Mouse (Mus musculus) olfactory bulb, adult 2 months (tissue): ENCODE data around the gene Ipo13. TPM values are rescaled to one million over a fixed set of nuclear protein-coding genes. Genes with fewer than 3 reads are reported as not detected.
A peak's percentile ranks its signal among the peaks of the same experiment; 100 is the strongest.

ENCODE experiments used
- H3K27ac ChIP-seq: fragments of 200-500 bp; 2 replicates; pipeline ENCODE4 v1.5.1; 2012; ENCODE audit warnings: low read depth, low read length; ENCODE audit not compliant: insufficient read depth
- H3K4me1 ChIP-seq: fragments of 200-500 bp; 2 replicates; pipeline ENCODE4 v1.6.1; 2012; ENCODE audit warnings: low read length; ENCODE audit not compliant: control insufficient read depth, insufficient read depth
- H3K4me3 ChIP-seq: fragments of 200-500 bp; 2 replicates; pipeline ENCODE4 v1.5.1; 2012; ENCODE audit warnings: mild to moderate bottlenecking, low read depth, low read length, moderate library complexity; ENCODE audit not compliant: insufficient read depth
- CTCF ChIP-seq: fragments of 200-500 bp; IDR thresholded peaks from 2 replicates; pipeline ENCODE4 v1.5.1; 2012; ENCODE audit warnings: low read depth, mild to moderate bottlenecking, low read length, moderate library complexity; ENCODE audit not compliant: insufficient read depth
- POLR2A ChIP-seq: fragments of 200-500 bp; IDR thresholded peaks from 2 replicates; pipeline ENCODE4 v1.6.1; 2012; ENCODE audit warnings: mild to moderate bottlenecking, low read depth, low read length, moderate library complexity; ENCODE audit not compliant: insufficient read depth
- WGBS: fragments of 180-500 bp; shearing (Covaris S2); methylation state at CpG from one replicate; pipeline ENCODE4 v1.1.7; 2018; 5-methylcytosine and 5-hydroxymethylcytosine counted together
- polyA plus RNA-seq: library from polyadenylated mRNA; stranded (reverse); fragments of >200 nt; gene quantifications from 2 replicates; pipeline ENCODE4 v1.2.4, GENCODE M21; 2012; ENCODE audit warnings: low replicate concordance; ENCODE audit not compliant: missing spikeins, insufficient read depth, insufficient read length

Gene Ipo13
- polyA plus RNA-seq, 1 experiment: not detected

- 83% methylated on average over 5 of the region's 5 CpGs for WGBS
- Histone ChIP-seq H3K4me3 (no peak overlapping the region), H3K4me1 (peaks cover 19% of the 10 kb centered on the region), H3K27ac (no peak overlapping the region)
- no peak for TF ChIP-seq POLR2A
- TF ChIP-seq CTCF: no peak
Observed at GRCm38 (mm10) chr4:117916386-117916785, 1.6 kb upstream of the Ipo13 start.

DNA sequence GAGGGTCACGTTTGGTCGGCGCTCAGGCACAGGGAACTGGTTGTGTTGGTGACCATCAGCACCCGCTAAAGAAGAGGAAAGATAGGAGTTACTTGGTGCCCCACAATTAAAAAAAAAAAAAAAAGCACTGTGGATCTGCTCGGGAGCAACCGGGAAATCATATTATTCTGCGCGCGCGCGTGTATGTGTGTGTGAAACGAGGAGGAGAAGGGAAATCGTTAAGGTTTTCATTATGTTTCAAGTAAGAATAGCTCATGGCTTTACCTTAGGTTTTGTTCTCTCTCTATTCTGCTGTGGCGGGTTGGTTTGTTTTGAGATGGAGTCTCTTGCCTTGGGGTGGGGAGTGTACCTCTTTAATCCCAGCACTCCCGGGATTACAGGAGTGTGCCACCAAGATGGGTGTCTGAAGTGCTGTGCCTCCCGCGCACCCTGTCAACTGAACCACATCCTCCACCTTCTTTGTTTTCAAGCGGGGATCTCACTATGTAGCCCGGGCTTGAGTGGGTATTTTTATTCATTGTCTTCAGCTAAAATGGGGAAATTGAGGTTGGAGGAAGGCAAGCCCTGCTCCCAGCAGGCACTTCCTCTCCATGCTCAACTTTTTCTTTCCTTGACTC lies 798 bp upstream of the Ipo13 start:
- WGBS: 1% methylated on average over 19 of the region's 19 CpGs
- H3K4me1 ChIP-seq: peaks cover 19% of the 10 kb centered on the region
- peak overlapping the region; percentile 81 for H3K4me3 ChIP-seq
- peak overlapping the region; percentile 17; the same call in 1 of the 2 replicates for H3K27ac ChIP-seq
- no peak for TF ChIP-seq POLR2A
- TF ChIP-seq CTCF: no peak

- TF ChIP-seq POLR2A: no peak
- no peak for TF ChIP-seq CTCF
- WGBS: 2% methylated on average over 8 of the region's 8 CpGs
- peak overlapping the region; percentile 92 for H3K27ac ChIP-seq
- H3K4me1 ChIP-seq: peaks cover 19% of the 10 kb centered on the region
- peak overlapping the region; percentile 81 for H3K4me3 ChIP-seq
Observed at GRCm38 (mm10) chr4:117914031-117914430, 768 bp downstream of the Ipo13 start.

DNA sequence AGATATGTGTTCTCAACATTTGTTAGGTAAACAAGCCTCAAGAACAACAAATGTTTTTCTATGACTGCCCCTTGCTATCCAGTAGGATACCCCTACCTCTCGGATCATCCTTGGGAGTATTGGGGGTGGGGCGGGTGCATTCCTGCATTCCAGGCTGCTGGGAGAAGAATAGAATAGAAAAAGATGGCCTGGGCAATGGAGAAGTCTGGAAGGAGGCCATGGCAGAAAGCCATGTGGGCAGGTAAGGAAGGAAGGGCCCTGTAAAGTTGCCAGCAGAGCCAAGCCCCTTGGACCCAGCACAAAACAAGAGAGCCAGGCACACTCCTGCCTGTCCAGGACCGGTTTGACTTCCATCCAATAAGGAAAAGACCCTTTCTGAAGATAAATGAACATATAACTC lies 1.4 kb downstream of the Ipo13 start:
- WGBS: 16% methylated on average over 3 of the region's 3 CpGs
- no peak for TF ChIP-seq CTCF
- peak overlapping the region; percentile 92 for H3K27ac ChIP-seq
- peak overlapping the region; percentile 81 for H3K4me3 ChIP-seq
- H3K4me1 ChIP-seq: peaks cover 19% of the 10 kb centered on the region

GRCm38 (mm10) chr4:117912685-117913273 lies 2.0 kb downstream of the Ipo13 start:
- Histone ChIP-seq H3K4me1 (peaks cover 21% of the 10 kb centered on the region), H3K4me3 (peak overlapping the region; percentile 81), H3K27ac (peak overlapping the region; percentile 92)
- TF ChIP-seq CTCF (no peak), POLR2A (no peak)
- 17% methylated on average over 7 of the region's 7 CpGs for WGBS

DNA sequence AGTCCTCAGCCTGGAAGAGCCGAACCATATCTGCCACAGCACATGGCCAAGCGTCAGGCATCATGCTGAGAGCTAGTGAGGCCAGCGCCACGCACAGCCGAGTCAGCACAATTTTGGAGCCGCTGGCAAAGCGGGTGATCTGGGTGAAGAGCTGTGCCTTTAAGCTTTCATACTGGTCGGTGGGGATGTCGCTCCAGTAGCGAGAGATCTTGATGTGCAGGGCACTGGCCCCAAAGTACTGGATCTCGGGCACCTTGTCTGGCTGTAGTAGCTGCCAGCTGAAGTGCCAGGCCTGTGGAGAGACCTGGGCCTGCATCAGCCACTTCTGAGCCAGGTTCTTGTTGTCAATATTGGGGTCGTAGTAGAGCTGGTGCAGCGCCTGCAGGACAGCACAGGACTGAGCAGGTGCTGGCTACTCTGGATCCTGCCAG lies 2.7 kb downstream of the Ipo13 start:
- TF ChIP-seq POLR2A (no peak), CTCF (no peak)
- Histone ChIP-seq H3K4me1 (peaks cover 21% of the 10 kb centered on the region), H3K4me3 (peak overlapping the region; percentile 81), H3K27ac (peak overlapping the region; percentile 92)
- WGBS: 48% methylated on average over 13 of the region's 13 CpGs

DNA sequence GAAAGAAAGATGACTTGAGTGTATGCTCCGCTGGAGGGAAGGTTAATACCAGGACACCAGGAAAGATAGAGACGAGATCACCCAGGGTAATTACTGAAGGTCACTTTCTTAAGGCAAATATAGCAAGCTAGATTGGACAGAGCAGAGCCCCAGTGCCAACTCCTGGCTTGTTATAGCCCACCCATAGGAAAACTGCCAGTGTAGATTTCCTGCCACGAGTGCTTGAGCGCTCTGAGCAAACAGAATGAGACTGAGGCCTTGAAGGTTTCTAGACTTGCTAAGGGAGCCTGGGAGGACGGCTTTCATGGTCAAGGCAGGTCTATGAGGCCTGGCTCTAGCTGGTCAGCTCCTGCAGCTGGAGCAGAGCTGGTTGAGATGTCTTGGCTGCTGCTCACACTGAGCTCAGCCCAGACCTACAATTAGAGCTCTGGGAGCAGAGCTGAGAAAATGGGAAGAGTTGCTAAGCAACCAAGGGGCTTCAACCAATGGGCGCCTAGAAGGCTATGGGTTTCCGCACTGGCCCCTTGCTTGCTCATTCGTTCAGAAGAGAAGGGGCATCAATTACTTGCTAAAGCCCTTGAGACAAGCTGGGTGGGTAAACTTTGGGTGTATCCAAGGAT lies 5.9 kb downstream of the Ipo13 start:
- peak; percentile 58; the same call in 1 of the 2 replicates for TF ChIP-seq POLR2A
- TF ChIP-seq CTCF: no peak
- H3K27ac ChIP-seq: peak overlapping the region; percentile 97

GRCm38 (mm10) chr4:117906196-117906595 lies 8.6 kb downstream of the Ipo13 start:
- Histone ChIP-seq H3K27ac (peak overlapping the region; percentile 42; the same call in 1 of the 2 replicates), H3K4me1 (peaks cover 18% of the 10 kb centered on the region; the same call in 1 of the 2 replicates), H3K4me3 (no peak overlapping the region)
- 62% methylated on average over 3 of the region's 3 CpGs for WGBS
- TF ChIP-seq CTCF (no peak), POLR2A (no peak)

More for the DNA sequence above, 5.9 kb downstream of the Ipo13 start:
- H3K4me3 ChIP-seq: peak overlapping the region; percentile 53
- WGBS: 13% methylated on average over 8 of the region's 8 CpGs
- peaks cover 37% of the 10 kb centered on the region for H3K4me1 ChIP-seq

DNA sequence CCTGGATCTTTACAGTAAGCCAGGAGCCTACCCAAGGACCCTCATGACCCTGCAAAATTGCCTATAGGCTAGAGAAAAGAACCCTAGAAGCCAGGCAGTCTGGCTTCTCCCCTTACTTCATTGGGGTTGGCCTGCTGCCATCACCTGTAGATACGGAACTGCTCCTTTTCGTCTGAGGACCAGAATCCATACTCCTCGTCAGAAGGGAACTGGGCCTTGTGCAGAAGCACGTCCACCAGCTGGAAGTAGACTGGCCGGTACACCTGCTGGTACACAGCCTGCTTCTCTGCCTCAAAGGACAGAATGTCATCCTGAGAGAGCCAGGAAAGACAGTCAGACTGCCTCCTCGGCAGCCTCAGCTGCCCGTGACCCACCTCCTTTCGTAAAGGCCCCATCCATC lies 10.0 kb downstream of the Ipo13 start:
- H3K27ac ChIP-seq: no peak overlapping the region
- TF ChIP-seq POLR2A: no peak
- TF ChIP-seq CTCF: no peak
- H3K4me1 ChIP-seq: peaks cover 18% of the 10 kb centered on the region; the same call in 1 of the 2 replicates
- no peak overlapping the region for H3K4me3 ChIP-seq
- 74% methylated on average over 8 of the region's 8 CpGs for WGBS
